Mouse (Mus musculus) lung, adult 2 months (tissue): ENCODE results near the gene Gm9999. TPM values are rescaled to one million over a fixed set of nuclear protein-coding genes. Genes with fewer than 3 reads are reported as not detected.
A peak's percentile ranks its signal among the peaks of the same experiment; 100 is the strongest.

Source experiments
- DNase-seq: peaks from one replicate; pipeline ENCODE4 v3.0.0; 2022
- H3K4me1 ChIP-seq: fragments of 200-500 bp; 2 replicates; pipeline ENCODE4 v1.6.1; 2011; ENCODE audit warnings: low read length; ENCODE audit not compliant: control insufficient read depth, insufficient read depth
- H3K4me3 ChIP-seq: fragments of 200-500 bp; replicated peaks from 2 replicates; pipeline ENCODE3; 2011; ENCODE audit warnings: low read depth, mild to moderate bottlenecking, control low read depth, low read length; ENCODE audit errors: extremely low read depth
- CTCF ChIP-seq: fragments of 200-500 bp; IDR thresholded peaks from 2 replicates; pipeline ENCODE4 v1.5.1; 2011; ENCODE audit warnings: mild to moderate bottlenecking, low read length, control low read depth; ENCODE audit not compliant: insufficient read depth
- POLR2A ChIP-seq: fragments of 200-500 bp; IDR thresholded peaks from 2 replicates; pipeline ENCODE4 v1.6.1; 2011; ENCODE audit warnings: low read depth, mild to moderate bottlenecking, control low read depth, low read length, borderline replicate concordance; ENCODE audit errors: extremely low read depth
- WGBS: fragments of 180-500 bp; shearing (Covaris S2); methylation state at CpG from one replicate; pipeline ENCODE4 v1.1.7; 2018; 5-methylcytosine and 5-hydroxymethylcytosine counted together
- polyA plus RNA-seq: library from polyadenylated mRNA; depleted of rRNA; stranded (reverse); fragments of >200 nt; gene quantifications from 2 replicates; pipeline ENCODE4 v1.2.3, GENCODE M21; 2012

Gm9999 gene
- polyA plus RNA-seq, 1 experiment, result not detected

- DNase-seq, result no peak
- 87% methylated on average over 2 of the region's 2 CpGs for WGBS
These were observed 15.6 kb downstream of the Gm9999 start for GRCm38 (mm10) chr7:46998942-46999341.

GRCm38 (mm10) chr7:46999983-47000643 is 16.7 kb downstream of the Gm9999 start:
- TF ChIP-seq CTCF (no peak), POLR2A (no peak)
- H3K4me3 ChIP-seq, result no peak overlapping the region
- 66% methylated on average over 8 of the region's 8 CpGs for WGBS
- DNase-seq, result no peak
- H3K4me1 ChIP-seq, result peaks cover 5% of the 10 kb centered on the region

More at GRCm38 (mm10) chr7:46998942-46999341, 15.6 kb downstream of the Gm9999 start:
- TF ChIP-seq CTCF (no peak), POLR2A (no peak)
- H3K4me3 ChIP-seq, result no peak overlapping the region
- H3K4me1 ChIP-seq, result peaks cover 5% of the 10 kb centered on the region

DNA sequence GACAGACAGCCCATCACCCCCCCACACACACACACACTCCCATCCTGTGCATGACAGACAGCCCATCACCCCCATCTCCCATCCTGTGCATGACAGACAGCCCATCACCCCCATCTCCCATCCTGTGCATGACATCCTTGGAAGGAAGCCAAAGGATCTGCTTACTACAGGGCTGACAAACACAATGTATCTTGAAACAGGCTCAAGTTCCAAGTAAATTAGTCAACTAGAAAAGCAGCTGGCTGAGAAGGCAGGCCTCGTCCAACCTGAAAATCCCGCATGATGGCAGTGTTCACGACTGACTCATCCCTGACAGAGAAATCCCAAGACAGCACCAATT is 17.2 kb downstream of the Gm9999 start:
- Histone ChIP-seq H3K4me3 (no peak overlapping the region), H3K4me1 (peaks cover 5% of the 10 kb centered on the region)
- 29% methylated on average over 3 of the region's 3 CpGs for WGBS
- no peak for TF ChIP-seq POLR2A
- no peak for TF ChIP-seq CTCF
- DNase-seq, result no peak

- WGBS, result 26% methylated on average over 5 of the region's 5 CpGs
- no peak for DNase-seq
- Histone ChIP-seq H3K4me3 (no peak overlapping the region), H3K4me1 (peaks cover 5% of the 10 kb centered on the region)
- TF ChIP-seq CTCF, result no peak
- TF ChIP-seq POLR2A, result no peak
These were observed 17.9 kb downstream of the Gm9999 start for GRCm38 (mm10) chr7:47001125-47001899.

DNA sequence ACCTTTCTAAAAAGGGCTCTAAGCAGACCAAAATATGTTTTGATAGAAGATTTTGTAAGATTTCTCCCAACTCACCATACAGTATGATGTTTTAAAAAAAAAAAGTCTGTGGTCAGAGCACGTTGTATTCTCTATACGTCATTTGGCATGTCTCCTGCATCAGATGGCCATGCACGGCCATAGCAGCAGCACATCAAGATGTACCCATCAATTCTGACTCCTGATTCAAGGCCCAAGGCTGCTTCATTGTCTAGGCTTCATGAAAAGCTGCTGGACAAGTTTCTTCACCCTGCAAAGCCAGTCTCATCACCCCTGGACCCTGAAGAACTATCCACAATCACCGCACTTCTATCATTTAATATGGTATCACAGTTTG is 18.5 kb downstream of the Gm9999 start:
- DNase-seq, result no peak
- Histone ChIP-seq H3K4me1 (peaks cover 5% of the 10 kb centered on the region), H3K4me3 (no peak overlapping the region)
- WGBS, result 77% methylated on average over 4 of the region's 4 CpGs
- no peak for TF ChIP-seq CTCF

DNA sequence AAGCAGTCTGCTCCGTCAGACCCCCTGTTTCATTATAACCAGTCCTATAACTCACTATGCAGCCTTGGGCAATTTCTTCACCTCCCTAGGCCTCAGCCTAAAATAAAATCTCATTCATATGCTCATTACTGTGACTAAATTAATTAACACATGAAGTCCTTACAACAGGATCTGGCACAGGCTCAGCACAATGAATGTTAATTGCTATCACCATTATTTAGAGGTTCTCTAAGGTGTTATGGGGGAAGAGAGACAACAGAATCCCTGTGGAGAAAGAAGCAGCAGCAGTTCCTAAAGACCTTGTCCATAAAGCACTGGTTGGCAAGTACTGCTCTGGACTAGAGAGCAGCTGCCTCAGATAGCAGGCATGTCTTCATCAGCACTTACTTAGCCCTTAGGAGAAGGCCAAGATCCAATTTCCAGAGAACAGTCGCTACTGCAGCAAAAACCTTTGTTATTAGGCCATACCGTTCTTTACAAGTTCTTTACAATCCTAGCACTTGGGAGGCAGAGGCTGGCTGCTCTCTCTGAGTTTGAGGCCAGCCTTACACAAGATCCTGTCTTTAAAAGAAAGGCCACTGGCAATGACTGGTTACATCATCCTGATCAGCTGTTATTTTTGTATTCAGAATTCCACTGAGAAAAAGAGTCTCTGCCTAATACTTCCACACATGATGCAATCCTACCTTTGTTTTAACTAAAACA is 20.2 kb downstream of the Gm9999 start:
- WGBS, result 70% methylated on average over 3 of the region's 3 CpGs
- H3K4me3 ChIP-seq, result no peak overlapping the region

DNA sequence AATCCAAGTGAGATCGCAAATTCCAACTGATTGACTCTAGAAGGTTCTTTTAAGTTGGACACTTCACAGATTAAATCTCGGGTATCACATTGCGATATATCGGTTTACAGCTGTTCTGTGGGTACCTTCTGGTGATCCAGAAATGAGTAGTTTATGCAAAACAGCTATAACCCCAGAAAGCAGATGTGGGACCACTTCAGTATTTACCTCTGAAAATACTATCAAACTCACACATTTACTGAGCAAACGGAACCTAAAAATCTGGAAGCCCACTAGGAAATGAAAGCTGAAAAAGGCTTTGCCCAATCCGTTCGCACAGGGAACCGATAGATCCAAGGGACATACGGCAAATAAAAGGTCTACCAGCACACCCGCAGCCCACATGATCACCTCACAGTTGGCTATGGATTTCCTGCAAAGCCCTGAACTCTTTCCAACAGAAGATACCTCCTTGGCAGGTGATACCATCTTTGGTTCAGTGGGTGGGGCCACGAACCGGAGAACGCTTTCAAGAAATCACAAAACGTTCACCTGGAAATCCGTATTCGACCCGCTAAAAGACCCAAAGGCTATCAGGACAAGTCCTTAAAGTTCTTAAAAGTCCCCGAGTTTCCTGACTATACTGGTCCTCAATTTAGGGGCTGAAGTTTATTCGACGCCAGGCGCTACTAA is 23.9 kb downstream of the Gm9999 start:
- H3K4me1 ChIP-seq, result peaks cover 5% of the 10 kb centered on the region; the same call in 1 of the 2 replicates
- WGBS, result 6% methylated on average over 21 of the region's 21 CpGs
- TF ChIP-seq CTCF (no peak), POLR2A (no peak)
- no peak for DNase-seq
- peak overlapping the region; percentile 80 for H3K4me3 ChIP-seq

More for the DNA sequence above, 20.2 kb downstream of the Gm9999 start:
- TF ChIP-seq CTCF (no peak), POLR2A (no peak)
- peaks cover 8% of the 10 kb centered on the region for H3K4me1 ChIP-seq
- no peak for DNase-seq

- under 1% methylated on average over 25 of the region's 25 CpGs for WGBS
- peak overlapping the region; percentile 80 for H3K4me3 ChIP-seq
- H3K4me1 ChIP-seq, result peaks cover 5% of the 10 kb centered on the region; the same call in 1 of the 2 replicates
- TF ChIP-seq CTCF, result peak; percentile 52; the same call in 1 of the 2 replicates
- no peak for TF ChIP-seq POLR2A
- DNase-seq, result no peak
These were observed 24.4 kb downstream of the Gm9999 start for GRCm38 (mm10) chr7:47007818-47008167.
